Mouse (Mus musculus): ENCODE measurements around the gene Cd247. TPM values are rescaled to one million over a fixed set of nuclear protein-coding genes. Genes with fewer than 3 reads are reported as not detected.

The Cd247 gene
- polyA plus RNA-seq, 1 experiment = 0.21 TPM

GRCm38 (mm10) chr1:165814521-165815278 lies 26.2 kb downstream of the Cd247 start:
- TF ChIP-seq POLR2A (IDR thresholded peaks at IDR 0.05; ENCODE audit: extremely low read depth, insufficient read depth, low read length) = no peak
- no peak for TF ChIP-seq CTCF (IDR thresholded peaks at IDR 0.05; ENCODE audit: extremely low read depth, insufficient read depth, low read length)
- no peak overlapping the region for H3K27ac ChIP-seq (ENCODE audit: insufficient read depth, low read length)
- H3K4me1 ChIP-seq (ENCODE audit: control insufficient read depth, insufficient read depth, low read length) = no peaks in the 10 kb centered on the region
- H3K4me3 ChIP-seq (ENCODE audit: insufficient read depth, low read length) = no peak overlapping the region

GRCm38 (mm10) chr1:165816391-165816790 lies 27.9 kb downstream of the Cd247 start:
- no peaks in the 10 kb centered on the region for H3K4me1 ChIP-seq (ENCODE audit: control insufficient read depth, insufficient read depth, low read length)
- no peak overlapping the region for H3K27ac ChIP-seq (ENCODE audit: insufficient read depth, low read length)
- H3K4me3 ChIP-seq (ENCODE audit: insufficient read depth, low read length) = no peak overlapping the region
- TF ChIP-seq CTCF (IDR thresholded peaks at IDR 0.05; ENCODE audit: extremely low read depth, insufficient read depth, low read length) (no peak), POLR2A (IDR thresholded peaks at IDR 0.05; ENCODE audit: extremely low read depth, insufficient read depth, low read length) (no peak)

- no peak overlapping the region for H3K27ac ChIP-seq (ENCODE audit: insufficient read depth, low read length)
- no peak overlapping the region for H3K4me3 ChIP-seq (ENCODE audit: insufficient read depth, low read length)
- H3K4me1 ChIP-seq (ENCODE audit: control insufficient read depth, insufficient read depth, low read length) = no peaks in the 10 kb centered on the region
- TF ChIP-seq POLR2A (IDR thresholded peaks at IDR 0.05; ENCODE audit: extremely low read depth, insufficient read depth, low read length) (no peak), CTCF (IDR thresholded peaks at IDR 0.05; ENCODE audit: extremely low read depth, insufficient read depth, low read length) (no peak)
Observed at GRCm38 (mm10) chr1:165817264-165817663, 28.8 kb downstream of the Cd247 start.

- H3K4me1 ChIP-seq (ENCODE audit: control insufficient read depth, insufficient read depth, low read length) = no peaks in the 10 kb centered on the region
- TF ChIP-seq CTCF (IDR thresholded peaks at IDR 0.05; ENCODE audit: extremely low read depth, insufficient read depth, low read length) = no peak
- H3K27ac ChIP-seq (ENCODE audit: insufficient read depth, low read length) = no peak overlapping the region
- no peak overlapping the region for H3K4me3 ChIP-seq (ENCODE audit: insufficient read depth, low read length)
Observed at GRCm38 (mm10) chr1:165818145-165818860, 29.8 kb downstream of the Cd247 start.

GRCm38 (mm10) chr1:165819147-165819546 lies 30.7 kb downstream of the Cd247 start:
- no peak for TF ChIP-seq CTCF (IDR thresholded peaks at IDR 0.05; ENCODE audit: extremely low read depth, insufficient read depth, low read length)
- no peak for TF ChIP-seq POLR2A (IDR thresholded peaks at IDR 0.05; ENCODE audit: extremely low read depth, insufficient read depth, low read length)
- no peak overlapping the region for H3K27ac ChIP-seq (ENCODE audit: insufficient read depth, low read length)
- no peak overlapping the region for H3K4me3 ChIP-seq (ENCODE audit: insufficient read depth, low read length)
- H3K4me1 ChIP-seq (ENCODE audit: control insufficient read depth, insufficient read depth, low read length) = no peaks in the 10 kb centered on the region

GRCm38 (mm10) chr1:165822031-165822430 lies 33.5 kb downstream of the Cd247 start:
- no peak overlapping the region for H3K4me3 ChIP-seq (ENCODE audit: insufficient read depth, low read length)
- H3K27ac ChIP-seq (ENCODE audit: insufficient read depth, low read length) = no peak overlapping the region
- no peak for TF ChIP-seq POLR2A (IDR thresholded peaks at IDR 0.05; ENCODE audit: extremely low read depth, insufficient read depth, low read length)
- no peaks in the 10 kb centered on the region for H3K4me1 ChIP-seq (ENCODE audit: control insufficient read depth, insufficient read depth, low read length)

GRCm38 (mm10) chr1:165828173-165828572 lies 39.7 kb downstream of the Cd247 start:
- H3K4me1 ChIP-seq (ENCODE audit: control insufficient read depth, insufficient read depth, low read length) = no peaks in the 10 kb centered on the region
- TF ChIP-seq CTCF (IDR thresholded peaks at IDR 0.05; ENCODE audit: extremely low read depth, insufficient read depth, low read length) (no peak), POLR2A (IDR thresholded peaks at IDR 0.05; ENCODE audit: extremely low read depth, insufficient read depth, low read length) (no peak)
- no peak overlapping the region for H3K27ac ChIP-seq (ENCODE audit: insufficient read depth, low read length)
- H3K4me3 ChIP-seq (ENCODE audit: insufficient read depth, low read length) = no peak overlapping the region

GRCm38 (mm10) chr1:165828615-165829014 lies 40.1 kb downstream of the Cd247 start:
- H3K4me1 ChIP-seq (ENCODE audit: control insufficient read depth, insufficient read depth, low read length) = no peaks in the 10 kb centered on the region
- no peak overlapping the region for H3K4me3 ChIP-seq (ENCODE audit: insufficient read depth, low read length)
- no peak for TF ChIP-seq POLR2A (IDR thresholded peaks at IDR 0.05; ENCODE audit: extremely low read depth, insufficient read depth, low read length)
- no peak for TF ChIP-seq CTCF (IDR thresholded peaks at IDR 0.05; ENCODE audit: extremely low read depth, insufficient read depth, low read length)
- H3K27ac ChIP-seq (ENCODE audit: insufficient read depth, low read length) = no peak overlapping the region

GRCm38 (mm10) chr1:165829890-165830289 lies 41.4 kb downstream of the Cd247 start:
- Histone ChIP-seq H3K4me3 (ENCODE audit: insufficient read depth, low read length) (no peak overlapping the region), H3K27ac (ENCODE audit: insufficient read depth, low read length) (no peak overlapping the region), H3K4me1 (ENCODE audit: control insufficient read depth, insufficient read depth, low read length) (no peaks in the 10 kb centered on the region)
- TF ChIP-seq CTCF (IDR thresholded peaks at IDR 0.05; ENCODE audit: extremely low read depth, insufficient read depth, low read length) (no peak), POLR2A (IDR thresholded peaks at IDR 0.05; ENCODE audit: extremely low read depth, insufficient read depth, low read length) (no peak)

GRCm38 (mm10) chr1:165833244-165833643 lies 44.8 kb downstream of the Cd247 start:
- TF ChIP-seq CTCF (IDR thresholded peaks at IDR 0.05; ENCODE audit: extremely low read depth, insufficient read depth, low read length) (no peak), POLR2A (IDR thresholded peaks at IDR 0.05; ENCODE audit: extremely low read depth, insufficient read depth, low read length) (no peak)
- H3K4me1 ChIP-seq (ENCODE audit: control insufficient read depth, insufficient read depth, low read length) = no peaks in the 10 kb centered on the region
- no peak overlapping the region for H3K27ac ChIP-seq (ENCODE audit: insufficient read depth, low read length)
- H3K4me3 ChIP-seq (ENCODE audit: insufficient read depth, low read length) = no peak overlapping the region

Data from cortical plate, adult 2 months (tissue).